Mouse (Mus musculus) layer of hippocampus, adult 6 months (tissue): ENCODE data around the gene Wipf1. TPM values are rescaled to one million over a fixed set of nuclear protein-coding genes. Genes with fewer than 3 reads are reported as not detected.

Experiments used
- long read RNA-seq, 2 experiments: library from polyadenylated mRNA; unstranded; transcript quantifications; one replicate each; pipeline ENCODE4 v2.0.0; 2019 to 2020
- polyA plus RNA-seq: library from polyadenylated mRNA; unstranded; fragments of <200 nt; fragmentation: Nextera tagmentation; gene quantifications from 2 replicates; pipeline ENCODE4 v1.2.3, GENCODE M21; 2021

Gene Wipf1
- polyA plus RNA-seq, result 0.72 and 1.3 TPM in 2 replicates
- long read RNA-seq, experiment 1, partial matches to known transcripts, result 0 of 3 reads
- long read RNA-seq, experiment 1, other reads (novel, unspliced or antisense), result 3 of 3 reads
- long read RNA-seq, experiment 2, partial matches to known transcripts, result 8 of 9 reads
- long read RNA-seq, experiment 2, other reads (novel, unspliced or antisense), result 1 of 9 reads

DNA sequence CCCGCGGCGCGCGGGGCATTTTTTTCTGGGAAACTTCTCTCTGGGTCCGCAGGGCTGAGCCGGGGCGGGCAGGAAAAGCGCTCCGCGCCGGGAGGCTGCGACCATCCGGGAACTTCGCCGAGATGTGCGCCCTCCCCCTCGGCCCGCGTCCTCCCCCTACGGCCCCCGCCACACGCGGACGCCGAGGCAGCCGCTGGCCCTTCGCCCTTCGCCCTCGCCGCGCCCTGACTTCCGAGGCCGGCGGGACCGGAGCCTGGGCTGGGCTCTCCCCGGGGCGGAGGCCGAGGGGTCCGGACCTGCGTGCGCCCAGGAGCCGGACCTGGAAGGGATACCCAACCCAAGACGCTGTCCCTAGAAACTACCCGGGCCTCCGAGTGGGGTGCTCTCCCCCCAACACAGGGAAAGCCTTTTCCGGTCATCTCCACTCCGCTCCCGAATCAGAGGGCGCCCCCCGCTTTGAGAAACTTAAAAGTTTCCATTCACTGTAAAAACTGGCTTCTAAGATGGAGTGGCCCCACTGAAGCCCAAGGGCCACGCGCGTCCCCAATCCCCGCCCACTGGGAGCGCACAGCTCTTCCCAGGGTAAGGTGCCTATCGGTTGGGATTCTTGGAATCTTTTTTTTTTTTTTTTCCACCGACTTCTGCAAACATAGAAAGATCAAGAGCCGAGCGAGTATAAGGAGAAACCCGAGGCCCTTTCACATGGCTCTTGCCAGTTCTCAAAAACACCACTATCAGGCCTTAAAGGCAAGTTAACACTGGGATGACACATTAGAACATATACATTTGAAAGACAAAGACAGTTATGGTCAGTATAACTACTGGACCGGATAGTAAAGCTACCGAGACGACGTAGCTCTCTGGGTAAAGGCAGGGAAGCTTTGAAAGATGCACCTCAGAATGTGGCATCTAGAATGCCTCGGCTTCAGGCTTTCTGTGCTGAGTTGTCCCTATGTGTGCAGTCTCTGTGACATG, at the start of gene Wipf1:
Gene Wipf1, minus strand, starts transcription at position 379 of the 975 bp plus-strand sequence.

DNA sequence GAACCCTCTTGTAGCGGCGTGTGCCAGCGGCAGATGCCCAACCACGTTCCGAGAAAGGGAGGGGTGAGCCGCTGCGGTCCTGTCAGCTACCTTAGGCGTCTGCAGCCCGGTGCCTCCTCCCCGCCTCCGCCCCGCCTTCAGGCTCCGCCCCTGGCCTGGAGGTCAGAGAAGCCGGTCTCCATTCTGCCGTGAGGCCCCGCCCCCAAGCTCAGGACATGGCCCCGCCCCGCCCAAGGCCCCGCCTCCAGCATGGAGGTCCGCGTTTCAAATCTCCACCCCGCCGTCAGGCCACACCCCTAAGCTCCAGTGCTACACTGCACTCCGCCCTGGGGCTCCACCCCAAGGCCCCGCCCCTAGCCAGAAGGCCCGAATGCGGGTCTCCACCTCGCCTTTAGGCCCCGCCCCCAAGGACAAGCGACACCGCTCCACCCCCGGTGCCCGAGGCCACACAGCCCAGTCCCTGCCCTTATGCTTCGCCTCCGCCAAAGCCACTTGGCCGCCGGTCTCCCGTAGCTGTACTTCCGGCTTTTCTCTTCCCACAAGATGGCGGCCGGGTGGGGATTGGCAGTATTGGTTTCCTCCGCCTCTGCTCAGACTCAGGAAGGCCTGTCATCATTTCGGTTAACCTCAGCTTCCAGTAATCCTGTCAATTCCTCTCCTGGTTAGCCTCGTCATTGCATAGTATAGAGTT, 143.0 kb downstream of the Wipf1 start, which contains the start of gene Gpr155:
Gene Gpr155, minus strand, starts transcription at position 217 of the 691 bp plus-strand sequence.

Other genes starting within 250 kb of the Wipf1 start
- gene Scrn3, start 217.1 kb downstream of the Wipf1 start, polyA plus RNA-seq, result 13.6 and 18.8 TPM in 2 replicates
- gene Cir1, start 217.0 kb downstream of the Wipf1 start, polyA plus RNA-seq, result 28.7 and 30.5 TPM in 2 replicates
- gene Gpr155, start 143.2 kb downstream of the Wipf1 start, polyA plus RNA-seq, result 8.4 and 12.8 TPM in 2 replicates
- 0.73 and 0.82 TPM in 2 replicates for gene Chrna1, start 50.6 kb upstream of the Wipf1 start, polyA plus RNA-seq
- 1,200 and 1,225 TPM in 2 replicates for gene Chn1, start 245.6 kb upstream of the Wipf1 start, polyA plus RNA-seq